Mouse (Mus musculus): ENCODE data around the gene Ado. TPM values are rescaled to one million over a fixed set of nuclear protein-coding genes. Genes with fewer than 3 reads are reported as not detected.

The Ado gene
- 58.5 and 60.4 TPM in 2 replicates for polyA plus RNA-seq (2015; fragmentation: Nextera tagmentation; extraction: Ambion mirVana)

DNA sequence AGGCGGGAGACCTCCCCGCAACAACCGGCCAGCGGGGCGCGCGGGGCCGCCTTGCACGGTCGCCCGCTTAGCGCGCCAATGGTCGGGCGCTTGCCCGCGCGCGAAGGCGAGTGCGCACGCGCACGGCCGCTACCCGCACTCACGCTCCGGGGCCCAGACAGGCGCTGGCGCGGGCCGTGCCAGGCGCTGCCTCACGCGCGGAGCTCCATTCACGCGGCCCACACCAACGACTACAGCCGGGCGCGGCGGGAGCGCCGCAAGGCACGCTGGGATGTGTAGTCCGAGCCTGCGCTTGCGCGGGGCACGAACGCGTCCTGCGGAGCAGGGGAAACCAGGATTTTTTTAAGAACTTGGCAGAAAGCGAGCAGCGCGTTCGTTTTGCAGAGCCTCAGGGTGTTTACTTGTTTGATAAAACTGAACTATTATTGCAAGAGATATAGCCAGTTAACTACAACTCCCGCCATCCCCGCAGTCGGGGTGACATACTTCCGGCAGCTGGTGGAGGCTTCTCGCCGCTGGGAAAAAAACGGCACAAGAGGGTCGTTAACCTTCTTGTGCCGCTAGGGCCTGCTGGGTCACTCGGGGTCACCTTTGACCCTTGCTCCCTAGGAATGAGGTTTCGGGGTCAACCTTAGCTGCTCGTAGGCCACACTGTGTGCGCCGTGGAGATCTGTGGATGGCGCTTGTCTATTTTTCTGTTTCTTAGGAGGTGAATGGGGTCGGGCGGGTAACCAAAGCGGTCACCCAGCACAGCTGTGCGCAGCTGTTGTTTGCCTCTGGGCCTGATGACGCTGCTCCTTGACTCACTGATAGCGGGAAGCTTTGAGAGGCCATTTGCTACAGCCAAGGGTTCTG lies at the start of gene Ado:
Gene Ado (minus strand): TSS at position 79 of the 855 bp plus-strand sequence.
- ATAC-seq (ENCODE audit: insufficient number of reproducible peaks, low FRiP score, low TSS enrichment, low read depth): peak; percentile 92
- peak within 1 kb of the TSS; percentile 93 for H3K9ac ChIP-seq
- under 1% methylated on average over 79 of the region's 79 CpGs for WGBS
- H3K27ac ChIP-seq: peak within 1 kb of the TSS; percentile 93
- peaks cover 26% of the 10 kb centered on the region for H3K4me1 ChIP-seq
- no peaks in the 10 kb centered on the region for H3K9me3 ChIP-seq
- peak within 1 kb of the TSS; percentile 92 for H3K4me3 ChIP-seq
- no peaks in the 10 kb centered on the region; the same call in 1 of the 2 replicates for H3K36me3 ChIP-seq
- peak within 1 kb of the TSS; percentile 94 for H3K4me2 ChIP-seq
- no peaks in the 10 kb centered on the region for H3K27me3 ChIP-seq

- H3K4me1 ChIP-seq: no peaks in the 10 kb centered on the region
- H3K36me3 ChIP-seq: no peaks in the 10 kb centered on the region
- no peak overlapping the region for H3K4me2 ChIP-seq
- H3K27me3 ChIP-seq: no peaks in the 10 kb centered on the region
- no peak overlapping the region for H3K9ac ChIP-seq
- H3K9me3 ChIP-seq: no peaks in the 10 kb centered on the region
- no peak overlapping the region for H3K27ac ChIP-seq
- no peak for ATAC-seq (ENCODE audit: insufficient number of reproducible peaks, low FRiP score, low TSS enrichment, low read depth)
- WGBS: 88% methylated on average over 3 of the region's 3 CpGs
- no peak overlapping the region for H3K4me3 ChIP-seq
These were observed 46.5 kb upstream of the Ado start for GRCm38 (mm10) chr10:67595278-67595677.

DNA sequence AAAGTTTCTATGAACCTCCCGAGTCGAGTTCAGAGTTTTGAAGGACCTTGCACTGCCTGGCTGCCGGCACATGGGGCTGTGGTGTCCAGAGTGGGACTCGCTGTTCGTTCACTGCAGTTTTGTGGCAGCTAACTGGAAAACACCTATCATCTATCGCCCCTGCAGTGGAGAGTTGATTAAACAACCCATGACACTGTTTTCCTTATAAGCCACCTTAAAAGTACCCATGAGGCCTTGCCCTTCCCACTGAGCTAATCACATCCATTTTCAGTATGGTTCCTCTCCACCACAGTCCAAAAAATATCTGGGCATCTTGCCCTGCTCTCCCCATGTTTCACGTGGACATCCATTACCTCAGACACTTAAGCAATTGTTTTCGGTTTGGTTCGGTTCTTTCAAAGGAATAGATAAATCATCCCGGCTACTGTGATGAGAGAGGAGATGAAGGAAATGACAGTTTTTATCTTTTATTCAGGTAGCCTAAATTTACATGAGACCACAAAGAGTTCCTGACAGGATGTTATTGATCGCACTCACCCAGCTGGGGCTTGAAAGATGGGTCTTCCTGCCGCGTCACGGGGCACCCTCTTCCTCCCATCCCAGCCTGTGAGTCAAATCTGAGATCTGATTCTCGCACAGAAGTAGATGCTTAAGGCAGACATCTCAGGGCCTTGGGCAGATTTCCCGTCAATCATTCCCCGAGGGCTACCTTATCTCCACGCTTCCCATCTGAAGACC lies 37.3 kb upstream of the Ado start:
- H3K4me1 ChIP-seq: no peaks in the 10 kb centered on the region
- WGBS: 85% methylated on average over 18 of the region's 18 CpGs
- no peaks in the 10 kb centered on the region for H3K36me3 ChIP-seq
- no peaks in the 10 kb centered on the region for H3K9me3 ChIP-seq
- no peak overlapping the region for H3K4me2 ChIP-seq
- H3K4me3 ChIP-seq: no peak overlapping the region
- no peak overlapping the region for H3K9ac ChIP-seq
- no peaks in the 10 kb centered on the region for H3K27me3 ChIP-seq
- no peak overlapping the region for H3K27ac ChIP-seq
- ATAC-seq (ENCODE audit: insufficient number of reproducible peaks, low FRiP score, low TSS enrichment, low read depth): no peak

GRCm38 (mm10) chr10:67581698-67582285 lies 33.0 kb upstream of the Ado start:
- no peaks in the 10 kb centered on the region for H3K27me3 ChIP-seq
- no peaks in the 10 kb centered on the region for H3K4me1 ChIP-seq
- WGBS: 82% methylated on average over 12 of the region's 12 CpGs
- ATAC-seq (ENCODE audit: insufficient number of reproducible peaks, low FRiP score, low TSS enrichment, low read depth): no peak
- H3K36me3 ChIP-seq: no peaks in the 10 kb centered on the region
- no peak overlapping the region for H3K4me3 ChIP-seq
- no peak overlapping the region for H3K4me2 ChIP-seq
- H3K9ac ChIP-seq: no peak overlapping the region
- H3K27ac ChIP-seq: no peak overlapping the region
- H3K9me3 ChIP-seq: no peaks in the 10 kb centered on the region

GRCm38 (mm10) chr10:67579830-67580229 lies 31.1 kb upstream of the Ado start:
- 93% methylated on average over 4 of the region's 4 CpGs for WGBS
- ATAC-seq (ENCODE audit: insufficient number of reproducible peaks, low FRiP score, low TSS enrichment, low read depth): no peak
- H3K9me3 ChIP-seq: no peaks in the 10 kb centered on the region
- no peaks in the 10 kb centered on the region for H3K27me3 ChIP-seq
- H3K27ac ChIP-seq: no peak overlapping the region
- H3K9ac ChIP-seq: no peak overlapping the region
- no peaks in the 10 kb centered on the region for H3K4me1 ChIP-seq
- no peak overlapping the region for H3K4me3 ChIP-seq
- no peaks in the 10 kb centered on the region for H3K36me3 ChIP-seq
- no peak overlapping the region for H3K4me2 ChIP-seq

DNA sequence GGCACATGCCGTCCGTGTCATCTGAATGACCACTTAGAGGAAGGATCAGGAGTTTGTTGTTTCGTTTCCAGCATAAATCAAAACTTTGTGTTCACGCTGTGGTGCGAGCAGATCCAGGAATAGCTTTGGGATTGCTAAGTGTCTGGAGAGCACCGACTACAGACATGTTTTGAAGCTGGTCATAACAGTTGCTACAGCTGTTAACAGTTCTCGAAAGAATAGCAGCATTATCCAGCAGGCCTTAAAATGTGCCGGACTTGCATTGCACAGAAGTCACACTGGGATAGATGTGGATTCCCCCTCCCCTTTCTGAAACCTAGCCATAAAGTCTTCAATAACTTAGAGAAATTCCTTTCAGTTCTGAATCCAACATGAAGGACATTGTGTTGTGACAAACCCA lies 24.6 kb upstream of the Ado start:
- no peak overlapping the region for H3K4me3 ChIP-seq
- H3K9ac ChIP-seq: no peak overlapping the region
- 45% methylated on average over 8 of the region's 8 CpGs for WGBS
- H3K4me2 ChIP-seq: no peak overlapping the region
- H3K4me1 ChIP-seq: peaks cover 4% of the 10 kb centered on the region; the same call in 1 of the 2 replicates
- no peaks in the 10 kb centered on the region for H3K9me3 ChIP-seq
- H3K27ac ChIP-seq: no peak overlapping the region
- H3K36me3 ChIP-seq: no peaks in the 10 kb centered on the region
- no peaks in the 10 kb centered on the region for H3K27me3 ChIP-seq
- no peak for ATAC-seq (ENCODE audit: insufficient number of reproducible peaks, low FRiP score, low TSS enrichment, low read depth)

GRCm38 (mm10) chr10:67571443-67571842 lies 22.7 kb upstream of the Ado start:
- Histone ChIP-seq H3K4me1 (peaks cover 4% of the 10 kb centered on the region; the same call in 1 of the 2 replicates), H3K36me3 (no peaks in the 10 kb centered on the region), H3K4me2 (no peak overlapping the region), H3K27ac (no peak overlapping the region), H3K9me3 (no peaks in the 10 kb centered on the region), H3K27me3 (no peaks in the 10 kb centered on the region), H3K4me3 (no peak overlapping the region), H3K9ac (no peak overlapping the region)
- no peak for ATAC-seq (ENCODE audit: insufficient number of reproducible peaks, low FRiP score, low TSS enrichment, low read depth)
- WGBS: 89% methylated on average over 14 of the region's 14 CpGs

GRCm38 (mm10) chr10:67569539-67569938 lies 20.8 kb upstream of the Ado start:
- ATAC-seq (ENCODE audit: insufficient number of reproducible peaks, low FRiP score, low TSS enrichment, low read depth): no peak
- WGBS: 71% methylated on average over 7 of the region's 7 CpGs
- Histone ChIP-seq H3K4me1 (peaks cover 4% of the 10 kb centered on the region; the same call in 1 of the 2 replicates), H3K4me3 (no peak overlapping the region), H3K27me3 (no peaks in the 10 kb centered on the region), H3K36me3 (no peaks in the 10 kb centered on the region), H3K9ac (no peak overlapping the region), H3K27ac (no peak overlapping the region), H3K4me2 (no peak overlapping the region), H3K9me3 (no peaks in the 10 kb centered on the region)

DNA sequence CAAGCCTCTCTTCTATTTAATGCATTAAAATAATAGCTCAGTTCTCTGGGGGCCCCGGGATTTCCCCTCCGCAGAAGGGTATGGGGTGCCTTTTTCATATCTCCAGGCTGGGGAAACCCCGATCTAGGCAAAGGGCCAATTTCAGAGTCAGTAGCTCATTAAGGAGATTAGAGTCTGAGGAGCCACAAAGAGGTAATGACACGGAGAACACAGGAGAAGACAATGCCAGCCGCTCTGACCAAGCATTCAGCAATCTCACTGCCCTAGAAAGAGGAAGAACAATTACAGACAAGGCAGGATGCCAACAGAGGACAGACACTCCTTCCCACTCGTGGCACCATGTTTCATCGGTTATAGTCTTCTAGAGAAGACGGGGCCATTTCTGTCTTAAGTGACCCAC lies 17.3 kb upstream of the Ado start:
- Histone ChIP-seq H3K4me3 (no peak overlapping the region), H3K27me3 (no peaks in the 10 kb centered on the region), H3K36me3 (no peaks in the 10 kb centered on the region), H3K9me3 (no peaks in the 10 kb centered on the region), H3K9ac (no peak overlapping the region), H3K27ac (no peak overlapping the region), H3K4me1 (no peaks in the 10 kb centered on the region), H3K4me2 (no peak overlapping the region)
- 68% methylated on average over 8 of the region's 8 CpGs for WGBS
- ATAC-seq (ENCODE audit: insufficient number of reproducible peaks, low FRiP score, low TSS enrichment, low read depth): no peak

- Histone ChIP-seq H3K27me3 (no peaks in the 10 kb centered on the region), H3K27ac (no peak overlapping the region), H3K4me1 (no peaks in the 10 kb centered on the region), H3K4me2 (no peak overlapping the region), H3K9ac (no peak overlapping the region), H3K4me3 (no peak overlapping the region), H3K36me3 (no peaks in the 10 kb centered on the region), H3K9me3 (no peaks in the 10 kb centered on the region)
- 89% methylated on average over 7 of the region's 7 CpGs for WGBS
- ATAC-seq (ENCODE audit: insufficient number of reproducible peaks, low FRiP score, low TSS enrichment, low read depth): no peak
These were observed 15.8 kb upstream of the Ado start for GRCm38 (mm10) chr10:67564509-67564908.

DNA sequence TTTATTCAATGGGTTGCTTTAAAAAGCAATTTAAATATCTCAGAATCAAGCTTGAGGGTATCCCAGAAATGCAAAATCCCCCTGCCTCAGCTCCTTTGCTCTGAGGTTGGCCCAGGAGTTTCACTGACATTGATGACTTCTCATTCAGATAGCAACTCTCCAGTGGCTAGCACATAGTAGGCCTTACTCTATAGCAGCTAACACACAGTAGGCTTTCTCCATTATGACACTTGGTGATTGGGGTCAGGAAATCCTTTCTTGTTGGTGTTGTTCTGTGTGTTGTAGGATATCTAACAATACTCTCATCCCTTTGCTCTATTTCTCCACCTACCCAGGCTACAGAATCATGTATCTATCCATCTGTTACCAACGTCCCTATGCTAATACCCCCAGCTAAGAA lies 12.4 kb upstream of the Ado start:
- Histone ChIP-seq H3K27ac (no peak overlapping the region), H3K4me2 (no peak overlapping the region), H3K27me3 (no peaks in the 10 kb centered on the region), H3K36me3 (no peaks in the 10 kb centered on the region), H3K4me1 (no peaks in the 10 kb centered on the region), H3K9me3 (no peaks in the 10 kb centered on the region), H3K4me3 (no peak overlapping the region), H3K9ac (no peak overlapping the region)
- 81% methylated on average over 1 of the region's 1 CpGs for WGBS
- ATAC-seq (ENCODE audit: insufficient number of reproducible peaks, low FRiP score, low TSS enrichment, low read depth): no peak

All from limb, embryonic 15.5 days (tissue).